7 mouse cellular contexts compared by ENCODE assay signal in genomic region chr14:31462226-31462625, GRCm38 (mm10). TPM values are rescaled to one million over a fixed set of nuclear protein-coding genes. Genes with fewer than 3 reads are reported as not detected.
DNase-seq lines count a peak whose midpoint lies in the region; ATAC-seq and TF ChIP-seq lines count a peak whose summit lies in the region.
"Not testable (repeated sequence)": the region's sequence is repeated elsewhere in the genome, so short reads cannot be mapped to it uniquely, and the experiment has no call there.

No protein-coding gene starts in this region.

- WGBS in bone marrow, adult 2 months = 73% methylated on average over 5 of the region's 5 CpGs
- WGBS in kidney, embryonic 16.5 days = 68% methylated on average over 5 of the region's 5 CpGs
- 61% methylated on average over 5 of the region's 5 CpGs for WGBS in liver, embryonic 14.5 days (ENCODE audit: insufficient replicate concordance)
- WGBS in midbrain, postnatal 0 days = 75% methylated on average over 5 of the region's 5 CpGs

- ATAC-seq in kidney, embryonic 16.5 days (ENCODE audit: low FRiP score, low TSS enrichment) = 0 out of 2 replicates have a peak, but pooled peaks have one; percentile 39
- not testable (repeated sequence) for ATAC-seq in liver, embryonic 14.5 days (ENCODE audit: insufficient read depth); midbrain, postnatal 0 days (ENCODE audit: low FRiP score)

- H3K27ac ChIP-seq in bone marrow, adult 2 months (ENCODE audit: control insufficient read depth, insufficient read depth, low read depth, low read length, poor library complexity); kidney, embryonic 16.5 days (ENCODE audit: low read length); liver, embryonic 14.5 days; midbrain, postnatal 0 days (ENCODE audit: low read depth, low read length): not testable (repeated sequence)

- TF ChIP-seq CTCF in bone marrow, adult 2 months (IDR thresholded peaks at IDR 0.05; ENCODE audit: control insufficient read depth, insufficient read depth, low read length) = peak; percentile 33; the same call in 1 of the 2 replicates
- TF ChIP-seq CTCF in liver, embryonic 14.5 days (IDR thresholded peaks at IDR 0.05; ENCODE audit: low read depth) = peak; percentile 29
- 0 out of 2 replicates have a peak, but pooled peaks have one; percentile 18 for TF ChIP-seq CTCF in midbrain, postnatal 0 days (IDR thresholded peaks at IDR 0.05)

- not testable (repeated sequence) for H3K9ac ChIP-seq in kidney, embryonic 16.5 days (replicated peaks; ENCODE audit: low read length); liver, embryonic 14.5 days (replicated peaks); midbrain, postnatal 0 days (replicated peaks; ENCODE audit: low read length, poor library complexity, severe bottlenecking)

- H3K9me3 ChIP-seq in kidney, embryonic 16.5 days (ENCODE audit: low read length); liver, embryonic 14.5 days (ENCODE audit: control insufficient read depth, low read length); midbrain, postnatal 0 days (ENCODE audit: low read length): not testable (repeated sequence)

- H3K27me3 ChIP-seq in kidney, embryonic 16.5 days (ENCODE audit: insufficient read depth, low read length); liver, embryonic 14.5 days (ENCODE audit: control insufficient read depth, insufficient read depth, low read length); midbrain, postnatal 0 days (ENCODE audit: insufficient read depth, low read length): not testable (repeated sequence)

- not testable (repeated sequence) for TF ChIP-seq POLR2A in bone marrow, adult 2 months (IDR thresholded peaks at IDR 0.05; ENCODE audit: borderline replicate concordance, control insufficient read depth, low read depth, low read length)

- TF ChIP-seq EP300 in liver, embryonic 14.5 days (IDR thresholded peaks at IDR 0.05; ENCODE audit: low read depth) = not testable (repeated sequence)

- DNase-seq in A20 (ENCODE audit: low read depth, low spot score) (peak; percentile 40), ES-CJ7 (ENCODE audit: low read depth, low spot score) (peak; percentile 33)
- peak; percentile 37 to 38 for DNase-seq in heart, postnatal 10 days
- DNase-seq in liver, embryonic 14.5 days (ENCODE audit: low read depth in 3 of 3, low spot score in 3 of 3); midbrain, postnatal 0 days (ENCODE audit: low spot score): not testable (repeated sequence)

- not testable (repeated sequence) for H3K4me1 ChIP-seq in bone marrow, adult 2 months (ENCODE audit: control insufficient read depth, insufficient read depth, low read length); kidney, embryonic 16.5 days (ENCODE audit: insufficient read depth, low read length); liver, embryonic 14.5 days (replicated peaks; ENCODE audit: control insufficient read depth in 2 of 2, insufficient read depth in 2 of 2, low read length in 1 of 2); midbrain, postnatal 0 days (ENCODE audit: insufficient read depth, low read length)

- H3K4me2 ChIP-seq in kidney, embryonic 16.5 days (replicated peaks; ENCODE audit: low read depth, low read length); liver, embryonic 14.5 days (ENCODE audit: low read depth); midbrain, postnatal 0 days (ENCODE audit: low read depth, low read length, poor library complexity, severe bottlenecking): not testable (repeated sequence)

- H3K36me3 ChIP-seq in kidney, embryonic 16.5 days (ENCODE audit: insufficient read depth, low read length); liver, embryonic 14.5 days (replicated peaks; ENCODE audit: control insufficient read depth, insufficient read depth, low read depth); midbrain, postnatal 0 days (ENCODE audit: insufficient read depth, low read length): not testable (repeated sequence)

- H3K4me3 ChIP-seq in bone marrow, adult 2 months (replicated peaks; ENCODE audit: control insufficient read depth, low read depth, low read length); kidney, embryonic 16.5 days (ENCODE audit: low read length); liver, embryonic 14.5 days (ENCODE audit: insufficient read depth in 1 of 2, low read depth in 2 of 2, low read length in 2 of 2); midbrain, postnatal 0 days (ENCODE audit: low read depth, low read length): not testable (repeated sequence)

- intact Hi-C loops in heart, postnatal 10 days (cut with DNase I) = not testable (repeated sequence)

RNA-seq across cellular contexts. Expression of gene Sh3bp5, which starts 26.3 kb away (rescaled TPM):
- 14.6 and 24.0 TPM in 2 replicates for polyA plus RNA-seq in bone marrow, adult 2 months (2011; ENCODE audit: insufficient read depth, insufficient read length, low replicate concordance, missing spikeins)
- total RNA-seq in heart, postnatal 10 days (2021) = 10 to 100 TPM; 59.7 to 65.1 TPM
- 34.1 and 39.0 TPM in 2 replicates for polyA plus RNA-seq in kidney, embryonic 16.5 days (2015; fragmentation: Nextera tagmentation; extraction: Ambion mirVana)
- 9.8 and 14.7 TPM in 2 replicates for polyA plus RNA-seq in liver, embryonic 14.5 days (2012; rRNA removed)
- 6.4 and 6.9 TPM in 2 replicates for polyA plus RNA-seq in liver, embryonic 14.5 days (2014; fragmentation: Nextera tagmentation; extraction: Ambion mirVana)
- 61.7 and 76.5 TPM in 2 replicates for total RNA-seq in midbrain, postnatal 0 days (2014; rRNA removed)
- polyA plus RNA-seq in midbrain, postnatal 0 days (2015; fragmentation: Nextera tagmentation; extraction: Ambion mirVana) = 141 and 165 TPM in 2 replicates

RNA-seq across cellular contexts. Expression of gene Eaf1, which starts 32.0 kb away (rescaled TPM):
- 11.5 and 16.2 TPM in 2 replicates for polyA plus RNA-seq in bone marrow, adult 2 months (2011; ENCODE audit: insufficient read depth, insufficient read length, low replicate concordance, missing spikeins)
- 10 to 100 TPM; 14.2 to 15.1 TPM for total RNA-seq in heart, postnatal 10 days (2021)
- 24.9 and 28.0 TPM in 2 replicates for polyA plus RNA-seq in kidney, embryonic 16.5 days (2015; fragmentation: Nextera tagmentation; extraction: Ambion mirVana)
- polyA plus RNA-seq in liver, embryonic 14.5 days (2012; rRNA removed) = 23.0 and 30.3 TPM in 2 replicates
- 20.9 and 23.1 TPM in 2 replicates for polyA plus RNA-seq in liver, embryonic 14.5 days (2014; fragmentation: Nextera tagmentation; extraction: Ambion mirVana)
- total RNA-seq in midbrain, postnatal 0 days (2014; rRNA removed) = 7.9 and 22.4 TPM in 2 replicates
- polyA plus RNA-seq in midbrain, postnatal 0 days (2015; fragmentation: Nextera tagmentation; extraction: Ambion mirVana) = 3.8 and 4.0 TPM in 2 replicates

RNA-seq across cellular contexts. Expression of gene Mettl6, which starts 32.6 kb away (rescaled TPM):
- 15.7 and 33.7 TPM in 2 replicates for polyA plus RNA-seq in bone marrow, adult 2 months (2011; ENCODE audit: insufficient read depth, insufficient read length, low replicate concordance, missing spikeins)
- total RNA-seq in heart, postnatal 10 days (2021) = 10 to 100 TPM; 14.3 to 15.8 TPM
- 54.5 and 60.7 TPM in 2 replicates for polyA plus RNA-seq in kidney, embryonic 16.5 days (2015; fragmentation: Nextera tagmentation; extraction: Ambion mirVana)
- 5.4 and 9.6 TPM in 2 replicates for polyA plus RNA-seq in liver, embryonic 14.5 days (2012; rRNA removed)
- polyA plus RNA-seq in liver, embryonic 14.5 days (2014; fragmentation: Nextera tagmentation; extraction: Ambion mirVana) = 28.9 and 30.5 TPM in 2 replicates
- total RNA-seq in midbrain, postnatal 0 days (2014; rRNA removed) = 19.7 and 20.1 TPM in 2 replicates
- polyA plus RNA-seq in midbrain, postnatal 0 days (2015; fragmentation: Nextera tagmentation; extraction: Ambion mirVana) = 32.5 and 35.3 TPM in 2 replicates
